Mouse (Mus musculus) central nervous system, embryonic 11.5 days (tissue): ENCODE data around the gene H2al2a. TPM values are rescaled to one million over a fixed set of nuclear protein-coding genes. Genes with fewer than 3 reads are reported as not detected.

Experiments used
- polyA plus RNA-seq: library from polyadenylated mRNA; depleted of rRNA; stranded (reverse); fragments of >200 nt; gene quantifications from 2 replicates; pipeline ENCODE4 v1.2.3, GENCODE M21; 2012; rRNA removed

H2al2a gene
- polyA plus RNA-seq = not detected in 2 replicates

DNA sequence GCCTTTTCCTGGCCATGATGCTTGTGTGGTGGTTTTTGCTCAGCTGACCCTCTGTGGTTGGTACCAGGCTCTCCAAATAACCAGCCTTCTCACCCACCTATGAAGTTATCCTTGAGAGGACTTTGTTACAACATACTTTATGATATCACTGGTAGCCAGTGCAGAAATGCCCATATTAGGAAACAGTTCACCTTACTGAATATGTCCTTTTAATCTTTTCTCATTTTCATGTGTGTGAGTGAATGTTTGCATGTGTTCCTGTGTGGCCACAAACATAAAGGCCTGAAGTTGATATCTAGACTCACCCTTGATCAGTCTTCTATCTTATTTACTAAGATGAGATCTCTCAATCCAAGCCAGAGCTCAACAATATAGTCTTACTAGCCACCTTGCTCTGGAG, at the start of gene H2al2a:
Gene H2al2a (minus strand): TSS at position 101 of the 400 bp plus-strand sequence.

DNA sequence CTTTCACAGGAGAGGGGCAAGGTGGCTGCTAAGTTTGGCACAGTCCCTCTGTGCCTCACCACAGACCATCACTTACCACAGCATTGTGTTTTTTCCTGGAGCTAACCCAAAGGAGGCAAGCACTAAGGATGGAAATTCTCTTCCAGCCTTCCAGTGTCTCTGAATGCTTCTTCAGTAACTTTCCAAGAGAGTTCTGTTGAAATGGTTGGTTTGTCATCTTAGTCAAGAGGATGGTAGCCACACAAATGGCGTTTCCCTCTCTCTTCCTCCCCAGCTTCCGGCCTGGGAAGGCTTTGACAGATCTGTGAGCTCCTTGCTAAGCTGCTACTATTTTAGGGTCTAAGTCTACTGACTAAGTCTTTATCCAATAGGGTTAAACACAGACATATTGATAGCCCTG, 40.7 kb upstream of the H2al2a start, which contains the start of gene A930004D18Rik:
Gene A930004D18Rik (minus strand): TSS at position 247 of the 400 bp plus-strand sequence.

Other genes with a start within 250 kb of the H2al2a start
- gene A930004D18Rik, start 40.8 kb upstream of the H2al2a start, polyA plus RNA-seq = 5.8 and 7.3 TPM in 2 replicates
- 44.8 and 57.6 TPM in 2 replicates for gene Skida1, start 52.1 kb upstream of the H2al2a start, polyA plus RNA-seq
- gene Mllt10, start 58.3 kb upstream of the H2al2a start, polyA plus RNA-seq = 43.3 and 64.4 TPM in 2 replicates